Mouse (Mus musculus) forebrain, postnatal 0 days (tissue): ENCODE measurements around the gene Fam89b. TPM values are rescaled to one million over a fixed set of nuclear protein-coding genes. Genes with fewer than 3 reads are reported as not detected.

Source experiments
- ATAC-seq: fragments of 200-750 bp; cut with Nextera tagmentation; 2 replicates; pipeline ENCODE4 v1.8.0; 2017; ENCODE audit warnings: mild to moderate bottlenecking, moderate library complexity
- DNase-seq: peaks from one replicate; pipeline ENCODE4 v3.0.0-alpha.2; 2015
- H3K27ac ChIP-seq: fragments of 300-500 bp; sonication (generic); 2 replicates; pipeline ENCODE4 v1.5.1; 2014; ENCODE audit warnings: low read depth, mild to moderate bottlenecking, antibody characterized with exemption, low read length, moderate library complexity, mixed read lengths
- H3K27me3 ChIP-seq: fragments of 300-500 bp; sonication (generic); 2 replicates; pipeline ENCODE4 v1.6.1; 2014; ENCODE audit warnings: mild to moderate bottlenecking, low read length, mixed read lengths; ENCODE audit not compliant: insufficient read depth
- H3K36me3 ChIP-seq: fragments of 300-500 bp; sonication (generic); 2 replicates; pipeline ENCODE4 v1.6.1; 2014; ENCODE audit warnings: mild to moderate bottlenecking, moderate library complexity; ENCODE audit not compliant: insufficient read depth
- H3K4me1 ChIP-seq: fragments of 300-500 bp; sonication (generic); 2 replicates; pipeline ENCODE4 v1.6.1; 2014; ENCODE audit warnings: antibody characterized with exemption; ENCODE audit not compliant: insufficient read depth
- H3K4me2 ChIP-seq: fragments of 300-500 bp; sonication (generic); 2 replicates; pipeline ENCODE4 v1.6.1; 2014; ENCODE audit warnings: low read depth, mild to moderate bottlenecking, moderate library complexity
- H3K4me3 ChIP-seq: fragments of 300-500 bp; sonication (generic); 2 replicates; pipeline ENCODE4 v1.5.1; 2014; ENCODE audit warnings: low read depth, low read length, mixed read lengths
- H3K9ac ChIP-seq: fragments of 300-500 bp; sonication (generic); 2 replicates; pipeline ENCODE4 v1.6.1; 2014; ENCODE audit warnings: mild to moderate bottlenecking
- H3K9me3 ChIP-seq: fragments of 300-500 bp; sonication (generic); 2 replicates; pipeline ENCODE4 v1.6.1; 2016; ENCODE audit warnings: low read length
- CTCF ChIP-seq: sonication (generic); IDR thresholded peaks from 2 replicates; pipeline ENCODE4 v1.5.1; 2016; ENCODE audit warnings: antibody characterized with exemption, control low read depth, low read depth
- WGBS: fragments of 180-500 bp; shearing (Covaris S2); extraction: QIAGEN DNeasy Blood & Tissue Kit; methylation state at CpG from one replicate; pipeline ENCODE4 v1.1.7; 2014; 5-methylcytosine and 5-hydroxymethylcytosine counted together
- polyA plus RNA-seq: library from polyadenylated mRNA; unstranded; fragments of >200 nt; fragmentation: Nextera tagmentation; extraction: Ambion mirVana; gene quantifications from 2 replicates; pipeline ENCODE4 v1.2.1, GENCODE M21; 2015
- total RNA-seq: library from RNA; depleted of rRNA; stranded (reverse); fragments of >200 nt; gene quantifications from 2 replicates; pipeline ENCODE4 v1.2.3, GENCODE M21; 2014

Fam89b gene
- total and polyA plus RNA-seq, 2 experiments from 2014 or later, result 165 to 169 TPM

- Histone ChIP-seq H3K27ac (no peak overlapping the region), H3K9ac (no peak overlapping the region), H3K9me3 (no peaks in the 10 kb centered on the region), H3K4me3 (no peak overlapping the region), H3K4me1 (peaks cover 7% of the 10 kb centered on the region; the same call in 1 of the 2 replicates), H3K4me2 (no peak overlapping the region), H3K27me3 (no peaks in the 10 kb centered on the region), H3K36me3 (no peaks in the 10 kb centered on the region)
- ATAC-seq, result no peak
- no peak for DNase-seq
- WGBS, result 54% methylated on average over 2 of the region's 2 CpGs
- TF ChIP-seq CTCF, result no peak
Observed at GRCm38 (mm10) chr19:5739446-5739845, 10.0 kb upstream of the Fam89b start.

GRCm38 (mm10) chr19:5734325-5734724 is 4.9 kb upstream of the Fam89b start:
- Histone ChIP-seq H3K4me1 (peaks cover 14% of the 10 kb centered on the region), H3K4me3 (no peak overlapping the region), H3K9me3 (no peaks in the 10 kb centered on the region), H3K27ac (no peak overlapping the region), H3K4me2 (no peak overlapping the region), H3K9ac (no peak overlapping the region), H3K36me3 (no peaks in the 10 kb centered on the region), H3K27me3 (no peaks in the 10 kb centered on the region)
- DNase-seq (no peak), ATAC-seq (no peak)
- 77% methylated on average over 9 of the region's 9 CpGs for WGBS
- TF ChIP-seq CTCF, result no peak

- H3K9ac ChIP-seq, result peak overlapping the region; percentile 65
- 2% methylated on average over 47 of the region's 47 CpGs for WGBS
- peak overlapping the region; percentile 65 for H3K4me3 ChIP-seq
- no peak for TF ChIP-seq CTCF
- DNase-seq, result peak; percentile 96
- H3K4me1 ChIP-seq, result peaks cover 28% of the 10 kb centered on the region
- H3K36me3 ChIP-seq, result no peaks in the 10 kb centered on the region
- no peaks in the 10 kb centered on the region for H3K27me3 ChIP-seq
- 0 out of 2 replicates have a peak overlapping the region, but pooled peaks have one; percentile 36 for H3K27ac ChIP-seq
- peak overlapping the region; percentile 99 for H3K4me2 ChIP-seq
- peak; percentile 81 for ATAC-seq
- no peaks in the 10 kb centered on the region for H3K9me3 ChIP-seq
Observed at GRCm38 (mm10) chr19:5731264-5731978, 2.0 kb upstream of the Fam89b start.

GRCm38 (mm10) chr19:5730314-5731186 is 1.1 kb upstream of the Fam89b start:
- DNase-seq, result no peak
- Histone ChIP-seq H3K27ac (no peak overlapping the region), H3K9ac (peak overlapping the region; percentile 65), H3K9me3 (no peaks in the 10 kb centered on the region), H3K4me3 (peak overlapping the region; percentile 65), H3K27me3 (no peaks in the 10 kb centered on the region), H3K36me3 (no peaks in the 10 kb centered on the region), H3K4me1 (peaks cover 34% of the 10 kb centered on the region), H3K4me2 (peak overlapping the region; percentile 99)
- no peak for TF ChIP-seq CTCF
- ATAC-seq, result no peak
- WGBS, result 77% methylated on average over 29 of the region's 29 CpGs

GRCm38 (mm10) chr19:5728631-5729443 is 616 bp downstream of the Fam89b start:
- Histone ChIP-seq H3K27ac (peak overlapping the region; percentile 96), H3K9me3 (no peaks in the 10 kb centered on the region), H3K4me3 (peak overlapping the region; percentile 97), H3K4me2 (peak overlapping the region; percentile 99), H3K36me3 (peaks cover 15% of the 10 kb centered on the region), H3K9ac (peak overlapping the region; percentile 99), H3K27me3 (no peaks in the 10 kb centered on the region), H3K4me1 (peaks cover 34% of the 10 kb centered on the region)
- ATAC-seq, result peak; percentile 44
- TF ChIP-seq CTCF, result no peak
- WGBS, result 5% methylated on average over 37 of the region's 37 CpGs
- peak; percentile 79 for DNase-seq

GRCm38 (mm10) chr19:5727701-5728100 is 1.8 kb downstream of the Fam89b start:
- peaks cover 34% of the 10 kb centered on the region for H3K4me1 ChIP-seq

More at GRCm38 (mm10) chr19:5727701-5728100, 1.8 kb downstream of the Fam89b start:
- peak overlapping the region; percentile 99 for H3K4me2 ChIP-seq
- 4% methylated on average over 14 of the region's 14 CpGs for WGBS
- H3K27me3 ChIP-seq, result no peaks in the 10 kb centered on the region
- H3K9me3 ChIP-seq, result no peaks in the 10 kb centered on the region
- H3K27ac ChIP-seq, result no peak overlapping the region; the same call in 1 of the 2 replicates
- ATAC-seq, result peak; percentile 34; the same call in 1 of the 2 replicates
- H3K4me3 ChIP-seq, result peak overlapping the region; percentile 97
- peak overlapping the region; percentile 99 for H3K9ac ChIP-seq
- DNase-seq, result peak; percentile 90
- H3K36me3 ChIP-seq, result peaks cover 16% of the 10 kb centered on the region
- peak; percentile 99 for TF ChIP-seq CTCF
